Mouse (Mus musculus) cerebellum, adult (tissue): ENCODE data around the gene Pet100.
A peak's percentile ranks its signal among the peaks of the same experiment; 100 is the strongest.
"Not testable (repeated sequence)": the region's sequence is repeated elsewhere in the genome, so short reads cannot be mapped to it uniquely, and the experiment has no call there.

ENCODE experiments used
- ATAC-seq: cut with Nextera tagmentation; 2 replicates; pipeline ENCODE4 v1.9.2; 2017; ENCODE audit warnings: mild to moderate bottlenecking, moderate library complexity, mixed read lengths; ENCODE audit not compliant: insufficient number of reproducible peaks, low FRiP score, low TSS enrichment

Pet100 gene

DNA sequence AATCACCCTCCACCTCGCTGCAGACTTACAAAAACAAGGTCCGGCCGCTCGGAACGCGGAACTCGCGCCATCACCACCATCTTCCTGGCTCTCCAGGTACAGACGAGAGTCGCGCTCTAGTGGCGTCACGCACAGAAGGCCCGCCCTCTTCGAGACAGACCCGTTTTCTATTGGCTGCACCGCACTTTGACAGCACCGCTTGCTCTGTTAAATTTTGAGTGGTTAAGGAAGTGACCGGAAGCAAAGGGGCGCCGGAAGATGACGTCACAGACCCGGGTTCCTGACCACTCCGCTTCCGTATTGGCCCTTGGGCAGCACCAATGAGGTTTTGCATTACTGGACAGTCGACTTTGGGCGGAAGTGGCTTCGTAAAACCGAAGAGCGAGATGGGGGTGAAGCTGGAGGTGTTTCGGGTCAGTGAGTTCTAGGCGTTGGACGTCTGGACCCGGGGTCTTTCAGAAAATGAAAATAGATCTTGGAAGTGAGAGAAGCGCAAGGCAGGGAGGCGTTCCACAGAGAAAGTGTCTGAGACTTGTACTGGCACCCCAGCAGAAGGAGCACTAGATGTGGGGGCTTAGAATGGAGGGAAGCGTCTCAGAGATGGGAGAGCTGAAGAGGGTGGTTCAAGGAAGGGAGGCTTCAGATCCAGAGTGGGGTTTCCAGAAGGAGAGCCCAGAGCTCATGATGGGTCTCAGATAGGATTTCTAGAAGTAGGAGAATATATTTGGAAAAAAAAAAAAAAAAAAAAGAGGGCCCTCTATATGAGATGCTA, at the start of gene Pet100, which contains the start of gene Xab2:
TSS of gene Pet100 (plus strand) at position 350 of the 772 bp plus-strand sequence.
TSS of gene Xab2 (minus strand) at position 118 of the 772 bp plus-strand sequence.
- peak; percentile 92 for ATAC-seq

DNA sequence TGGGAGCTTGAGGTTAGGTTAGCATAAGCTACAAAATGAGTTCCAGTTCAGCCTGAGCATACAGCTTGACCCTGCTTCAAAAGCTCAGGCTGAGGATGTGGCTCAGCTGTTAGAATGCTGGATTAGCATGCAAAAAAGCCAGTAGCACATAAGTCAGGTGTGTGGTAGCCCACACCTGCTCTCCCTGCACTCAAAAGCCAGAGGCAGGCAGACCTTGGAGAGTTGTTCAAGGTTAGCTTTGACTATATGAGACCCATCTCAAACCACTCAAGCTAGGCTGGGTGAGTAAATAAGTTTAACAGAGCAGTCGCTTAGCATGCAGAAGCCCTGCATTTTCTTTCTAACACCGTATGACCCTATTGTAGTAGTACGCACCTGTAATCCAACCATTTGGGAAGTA, 46.8 kb upstream of the Pet100 start:
- ATAC-seq: no peak

DNA sequence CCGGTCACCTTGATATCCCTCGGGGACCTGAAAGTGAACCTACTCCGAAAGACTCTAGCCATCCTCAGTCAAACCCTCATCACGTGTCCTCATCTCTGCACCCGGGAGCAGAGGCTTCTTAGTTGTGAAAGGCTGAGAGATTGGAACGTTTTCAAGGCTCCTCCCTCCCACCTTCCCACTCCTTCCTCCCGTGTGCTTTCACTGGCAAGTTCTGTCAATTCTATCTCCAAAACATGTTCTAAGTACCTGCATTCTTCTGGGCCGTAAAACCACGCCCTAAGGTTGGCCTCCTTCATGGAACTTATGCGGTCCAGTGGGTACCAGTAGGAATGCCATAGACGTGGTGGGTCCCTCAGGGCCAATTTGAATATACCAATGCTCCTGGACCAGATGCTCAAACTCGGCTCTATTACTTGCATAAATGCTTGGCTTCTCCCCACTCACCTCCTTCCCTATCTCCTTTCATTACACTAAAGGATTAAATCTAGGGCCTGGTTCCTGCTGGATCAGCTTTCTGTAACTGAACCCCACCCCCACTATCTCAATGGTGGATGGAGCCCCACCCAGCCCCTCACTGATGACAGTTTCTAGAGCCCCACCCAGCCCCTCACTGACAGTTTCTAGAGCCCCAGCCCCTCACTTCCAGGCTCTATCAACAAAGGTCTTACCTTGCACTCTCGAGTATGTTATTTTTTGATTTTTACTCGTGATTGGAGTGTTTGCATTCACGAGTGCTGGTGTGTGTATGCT, 45.0 kb upstream of the Pet100 start:
- no peak for ATAC-seq

DNA sequence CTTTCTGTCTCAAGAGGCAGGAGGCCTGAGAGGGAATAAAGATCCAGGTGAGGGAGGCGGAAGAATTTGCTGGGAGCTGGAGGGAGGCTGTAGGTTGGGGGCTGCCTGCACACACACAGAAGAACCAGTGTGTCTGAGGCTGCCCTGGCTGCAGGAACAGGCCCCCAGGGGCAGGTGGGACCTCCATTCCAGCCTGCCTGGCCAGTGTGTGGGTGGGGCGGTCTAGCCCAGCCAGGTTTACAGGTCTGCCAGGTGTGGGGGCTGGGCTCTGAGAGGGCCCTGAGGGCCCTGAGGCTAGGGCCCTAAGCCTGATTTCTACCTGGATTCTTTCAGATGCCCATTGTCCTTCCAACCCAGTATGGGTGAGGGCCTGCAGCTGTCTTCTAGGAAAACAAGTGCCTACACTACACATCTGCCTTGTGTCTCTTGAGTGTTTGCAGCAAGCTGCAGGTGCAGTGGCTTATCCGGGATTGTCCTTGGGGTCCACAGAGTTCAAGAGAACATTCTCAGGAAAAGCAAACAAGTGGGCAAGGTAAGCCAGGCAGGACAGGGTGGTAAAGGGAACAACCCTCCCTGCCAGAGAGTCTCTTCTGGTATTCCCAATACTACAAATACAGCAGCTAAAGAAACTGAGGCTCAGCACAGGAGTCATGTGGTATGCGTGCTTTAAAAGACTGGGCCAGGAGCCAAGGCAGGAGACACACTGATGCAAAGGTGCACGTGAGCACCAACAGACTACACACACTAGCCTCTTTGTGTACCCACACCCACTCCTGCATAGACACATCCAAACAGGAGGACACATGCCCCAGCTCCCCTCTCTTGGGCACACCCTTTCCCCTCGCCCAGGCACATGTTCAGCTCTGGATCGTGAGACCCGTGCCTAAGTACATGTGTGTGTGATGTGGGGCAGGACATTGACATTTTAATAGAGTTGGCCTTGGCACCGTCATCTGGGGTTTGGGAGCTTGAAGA, 41.7 kb upstream of the Pet100 start:
- no peak for ATAC-seq

DNA sequence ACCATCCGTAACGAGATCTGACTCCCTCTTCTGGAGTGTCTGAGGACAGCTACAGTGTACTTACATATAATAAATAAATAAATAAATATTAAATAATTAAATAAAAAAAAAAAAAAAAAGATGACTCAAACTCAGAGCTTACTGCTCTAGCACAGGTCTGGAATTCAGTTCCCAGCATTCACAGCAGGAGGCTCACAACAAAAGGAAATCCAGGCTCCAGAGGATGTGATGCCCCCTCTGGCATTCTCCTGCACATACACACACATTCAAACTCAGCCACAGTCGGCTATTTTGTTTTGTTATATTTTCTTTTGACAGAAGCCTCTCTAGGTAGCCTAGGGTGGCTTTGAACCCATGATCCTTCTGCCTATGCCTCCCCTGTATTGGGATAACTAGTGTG, 39.4 kb upstream of the Pet100 start:
- not testable (repeated sequence) for ATAC-seq

DNA sequence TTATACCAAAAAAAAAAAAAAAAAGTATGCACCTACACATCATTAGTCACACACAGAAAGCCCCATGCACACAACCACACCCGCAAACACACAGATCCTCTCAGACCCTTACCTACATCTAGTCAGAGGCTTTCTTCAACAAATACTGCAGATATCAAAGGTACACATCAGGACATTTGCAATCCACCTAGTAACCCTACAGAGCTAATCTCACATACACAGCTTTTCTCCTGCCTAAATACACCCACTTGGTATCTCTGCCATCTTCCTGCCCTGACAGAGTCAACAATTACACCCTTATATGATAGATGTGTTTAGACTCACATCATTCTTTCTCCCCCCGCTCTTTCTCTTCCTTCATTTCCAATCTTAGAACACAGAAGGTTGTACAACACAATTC, 34.9 kb upstream of the Pet100 start:
- no peak for ATAC-seq

DNA sequence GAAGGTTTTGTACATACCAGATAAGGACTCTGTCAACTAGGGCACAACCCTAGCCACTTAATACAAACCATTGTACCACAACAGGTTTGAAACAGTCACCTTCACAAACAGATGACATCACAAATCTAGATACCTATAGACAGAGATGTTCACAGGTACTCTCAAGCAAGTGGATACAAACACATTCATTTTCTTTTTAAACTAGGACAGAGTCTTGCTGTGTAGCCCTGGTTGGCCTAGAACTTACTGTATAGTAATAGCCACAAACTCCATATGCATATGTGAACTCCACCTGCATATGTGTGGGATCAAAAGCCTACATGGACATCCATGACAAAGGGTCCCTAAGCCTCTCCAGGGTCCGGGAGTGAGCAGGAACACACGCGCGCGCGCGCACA, 34.4 kb upstream of the Pet100 start, which contains the start of gene Camsap3:
TSS of gene Camsap3 (plus strand) at position 301 of the 398 bp plus-strand sequence.
- ATAC-seq: no peak

DNA sequence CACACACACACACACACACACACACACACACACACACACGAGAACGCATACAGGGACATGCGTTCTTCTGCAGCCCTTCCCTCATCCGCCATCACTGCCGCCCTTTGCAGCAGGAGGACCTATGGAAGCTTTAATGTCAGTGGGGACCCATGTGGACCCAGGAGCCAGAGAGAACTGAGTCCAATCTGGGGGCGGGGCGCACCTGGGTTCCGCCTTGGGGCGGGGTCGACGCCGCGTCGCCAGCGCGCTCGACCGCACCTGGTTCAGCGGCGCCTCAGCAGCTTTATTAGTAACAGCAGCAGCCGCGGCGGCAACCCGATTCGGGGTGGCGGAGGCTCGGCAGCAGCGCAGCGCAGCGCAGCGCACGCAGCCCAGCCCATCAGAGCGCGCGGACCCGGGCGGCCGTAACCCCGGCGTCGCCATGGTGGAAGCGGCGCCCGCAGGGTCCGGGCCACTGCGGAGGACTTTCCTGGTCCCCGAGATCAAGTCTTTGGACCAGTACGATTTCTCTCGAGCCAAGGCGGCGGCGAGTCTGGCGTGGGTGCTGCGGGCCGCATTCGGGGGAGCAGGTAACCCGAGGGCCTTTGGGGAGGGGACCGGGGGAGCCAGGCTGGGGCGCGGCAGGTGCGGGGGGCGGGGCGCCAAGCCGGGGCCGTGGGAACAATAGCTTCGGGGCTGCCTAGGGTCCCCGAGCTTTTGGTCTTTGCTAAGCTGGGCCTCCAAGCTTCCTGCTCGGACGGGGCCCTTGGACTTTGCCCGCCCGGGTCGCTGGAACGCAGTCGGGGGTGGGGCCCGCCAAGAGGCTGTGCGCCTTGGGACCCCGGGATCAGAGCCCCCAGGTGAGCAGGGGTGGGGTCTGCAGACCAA, 33.7 kb upstream of the Pet100 start:
- peak; percentile 63 for ATAC-seq

DNA sequence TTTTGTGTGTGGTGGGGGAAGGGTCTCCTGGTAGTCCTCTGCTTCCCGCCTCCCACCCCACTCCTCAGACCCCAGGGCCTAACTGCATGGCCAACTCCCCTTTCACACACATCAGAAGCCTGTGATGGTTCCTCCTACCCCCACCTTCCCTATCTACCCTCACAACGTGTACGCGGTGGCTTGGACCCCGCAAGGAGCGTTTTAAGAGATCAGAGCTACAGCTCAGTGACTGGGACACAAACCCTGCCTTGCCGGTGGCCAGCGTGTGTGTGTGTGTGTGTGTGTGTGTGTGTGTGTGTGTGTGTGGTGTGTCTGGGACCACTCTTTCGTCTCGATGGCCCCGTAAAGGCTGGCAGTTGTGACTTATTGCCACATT, 33.1 kb upstream of the Pet100 start:
- 0 out of 2 replicates have a peak, but pooled peaks have one; percentile 13 for ATAC-seq

DNA sequence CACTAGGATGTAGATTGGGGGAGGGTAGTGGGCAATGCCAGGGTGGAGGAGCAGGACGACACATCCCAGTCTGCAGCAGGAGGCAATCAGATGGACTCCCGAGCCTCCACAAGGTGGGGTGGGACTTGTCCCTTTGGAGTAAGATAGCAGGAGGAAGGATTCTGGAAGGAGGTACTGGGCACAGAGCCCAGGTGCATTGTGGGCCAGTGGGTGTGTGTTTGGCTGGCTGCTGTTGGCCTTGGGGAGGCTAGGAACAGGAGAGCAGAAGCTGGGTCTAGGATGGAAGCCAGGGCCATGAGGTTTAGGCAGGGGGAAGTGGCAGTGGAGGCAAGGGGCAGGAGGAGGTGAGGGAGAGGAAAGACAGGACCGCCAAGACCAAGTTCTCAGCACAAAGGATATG, 27.9 kb upstream of the Pet100 start:
- peak; percentile 18; the same call in 1 of the 2 replicates for ATAC-seq

DNA sequence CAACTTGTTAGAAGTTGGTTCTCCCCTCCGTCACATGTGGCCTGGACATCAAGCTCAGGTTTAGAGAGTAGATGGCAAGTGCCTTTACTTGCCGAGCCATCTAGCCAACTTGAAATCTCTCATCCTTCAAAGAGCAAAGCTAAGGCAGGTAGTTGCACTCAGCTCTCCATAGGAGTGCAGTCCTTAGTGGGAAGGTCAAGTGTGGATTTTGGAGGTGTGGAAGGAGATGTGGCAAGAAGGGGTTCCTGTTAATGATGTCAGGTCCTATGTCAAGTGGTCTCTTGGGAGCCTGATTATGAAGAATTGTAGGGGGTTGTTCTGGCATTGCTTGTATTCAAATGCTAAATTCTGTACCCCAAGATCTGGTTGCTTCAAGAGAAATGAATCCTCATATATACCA, 26.9 kb upstream of the Pet100 start:
- ATAC-seq: no peak

DNA sequence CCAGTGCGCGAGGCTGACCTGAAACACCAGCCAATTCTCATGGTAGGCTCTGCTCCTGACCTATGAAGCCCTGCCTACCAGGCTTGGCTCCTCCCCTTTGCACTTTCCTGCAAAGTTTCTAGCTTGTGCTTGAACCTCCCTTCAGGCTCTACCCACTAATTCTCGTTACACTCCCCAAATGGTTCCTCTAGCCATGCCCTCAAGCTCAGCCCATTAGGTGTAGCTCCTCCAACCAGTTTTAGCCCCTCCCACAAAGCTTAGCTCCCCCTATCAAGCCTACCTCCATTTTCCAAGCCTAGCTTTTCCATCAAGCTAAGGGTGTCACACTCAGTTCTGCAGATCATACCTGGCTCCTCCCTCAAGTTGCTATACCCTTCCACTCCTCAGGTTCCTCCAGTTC, 23.3 kb upstream of the Pet100 start:
- no peak for ATAC-seq

DNA sequence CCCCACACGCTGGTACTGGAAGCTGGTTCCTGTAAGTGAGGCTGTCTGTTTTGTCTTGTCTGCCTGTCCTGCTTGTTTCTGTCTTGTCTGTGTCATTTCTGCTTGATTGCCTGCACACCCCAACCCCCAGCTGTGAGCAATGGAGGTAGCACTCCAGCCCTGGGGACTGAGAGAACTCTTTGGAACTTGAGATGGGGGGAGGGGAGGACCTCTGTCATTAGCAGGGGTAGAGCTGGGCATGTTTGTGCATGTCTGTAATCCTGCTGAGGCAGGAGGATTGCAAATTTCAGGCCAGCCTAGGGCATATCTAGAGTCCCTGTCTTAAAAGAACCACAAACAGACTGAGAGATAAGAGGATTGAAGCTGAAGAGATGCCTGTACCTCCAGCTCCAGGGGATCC, 22.1 kb upstream of the Pet100 start:
- no peak for ATAC-seq

DNA sequence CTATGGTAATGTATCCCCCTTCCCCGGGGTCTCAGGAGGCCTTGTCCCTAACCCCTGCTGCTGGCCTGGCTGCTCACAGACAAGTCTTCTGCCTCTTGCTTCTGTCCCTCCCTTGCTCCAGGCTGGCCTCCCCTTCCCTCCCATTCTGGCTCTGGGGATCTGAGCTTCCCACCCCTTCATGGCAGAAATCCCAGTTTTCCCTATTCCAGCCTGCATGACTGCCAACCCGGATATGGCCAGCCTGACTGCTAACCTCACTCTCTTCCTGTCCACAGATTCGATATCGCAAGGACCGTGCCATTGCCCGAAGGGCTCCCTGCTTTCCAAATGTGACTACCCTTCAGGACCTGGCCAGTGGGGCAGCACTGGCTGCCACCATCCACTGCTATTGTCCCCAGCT, 20.9 kb upstream of the Pet100 start:
- no peak for ATAC-seq

DNA sequence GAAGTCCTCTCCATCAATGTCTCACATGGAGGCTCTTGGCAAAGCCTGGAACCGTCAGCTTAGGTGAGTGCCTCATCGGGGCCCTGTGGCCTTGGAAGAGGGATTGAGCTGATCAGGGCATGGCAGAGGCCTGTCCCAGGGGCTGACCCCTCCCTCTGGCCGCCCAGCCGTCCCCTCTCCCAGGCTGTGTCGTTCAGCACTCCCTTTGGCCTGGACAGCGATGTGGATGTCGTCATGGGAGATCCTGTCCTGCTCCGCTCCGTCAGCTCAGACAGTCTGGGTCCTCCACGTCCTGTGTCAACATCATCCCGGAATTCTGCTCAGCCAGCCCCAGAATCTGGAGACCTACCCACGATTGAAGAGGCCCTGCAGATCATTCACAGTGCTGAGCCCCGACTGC, 17.9 kb upstream of the Pet100 start:
- ATAC-seq: no peak

DNA sequence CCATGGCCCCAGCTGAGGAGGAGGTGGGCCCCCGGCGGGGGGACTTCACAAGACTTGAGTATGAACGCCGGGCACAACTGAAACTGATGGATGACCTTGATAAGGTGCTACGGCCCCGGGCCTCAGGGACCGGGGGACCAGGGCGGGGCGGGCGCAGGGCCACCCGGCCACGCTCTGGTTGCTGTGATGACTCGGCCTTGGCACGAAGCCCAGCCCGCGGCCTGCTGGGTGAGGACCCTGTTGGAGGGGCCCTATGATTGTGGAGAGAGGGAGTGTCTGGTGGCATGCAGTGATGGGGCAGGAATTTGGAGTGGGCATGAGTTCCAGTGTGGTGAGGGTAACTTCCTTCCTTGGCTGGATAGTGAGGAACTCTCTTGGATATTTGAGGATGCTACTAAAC, 14.8 kb upstream of the Pet100 start:
- no peak for ATAC-seq

DNA sequence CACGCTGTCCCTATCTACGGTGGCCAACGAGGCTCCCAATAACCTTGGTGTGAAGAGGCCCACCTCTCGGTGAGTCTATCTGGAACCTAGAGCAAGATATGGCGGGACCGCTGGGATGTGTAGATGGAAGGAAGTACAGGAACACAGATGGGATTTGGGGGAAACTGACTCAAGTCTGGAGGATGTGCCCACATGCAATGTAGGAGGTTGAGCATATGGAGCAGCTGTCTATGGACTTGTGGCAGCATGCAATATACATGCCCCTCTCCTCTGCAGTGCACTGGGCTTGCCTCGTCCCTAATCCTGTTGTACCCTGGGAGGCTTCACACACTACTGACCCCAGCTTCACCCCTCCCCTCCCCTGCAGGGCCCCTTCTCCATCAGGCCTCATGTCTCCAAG, 13.5 kb upstream of the Pet100 start:
- no peak for ATAC-seq

DNA sequence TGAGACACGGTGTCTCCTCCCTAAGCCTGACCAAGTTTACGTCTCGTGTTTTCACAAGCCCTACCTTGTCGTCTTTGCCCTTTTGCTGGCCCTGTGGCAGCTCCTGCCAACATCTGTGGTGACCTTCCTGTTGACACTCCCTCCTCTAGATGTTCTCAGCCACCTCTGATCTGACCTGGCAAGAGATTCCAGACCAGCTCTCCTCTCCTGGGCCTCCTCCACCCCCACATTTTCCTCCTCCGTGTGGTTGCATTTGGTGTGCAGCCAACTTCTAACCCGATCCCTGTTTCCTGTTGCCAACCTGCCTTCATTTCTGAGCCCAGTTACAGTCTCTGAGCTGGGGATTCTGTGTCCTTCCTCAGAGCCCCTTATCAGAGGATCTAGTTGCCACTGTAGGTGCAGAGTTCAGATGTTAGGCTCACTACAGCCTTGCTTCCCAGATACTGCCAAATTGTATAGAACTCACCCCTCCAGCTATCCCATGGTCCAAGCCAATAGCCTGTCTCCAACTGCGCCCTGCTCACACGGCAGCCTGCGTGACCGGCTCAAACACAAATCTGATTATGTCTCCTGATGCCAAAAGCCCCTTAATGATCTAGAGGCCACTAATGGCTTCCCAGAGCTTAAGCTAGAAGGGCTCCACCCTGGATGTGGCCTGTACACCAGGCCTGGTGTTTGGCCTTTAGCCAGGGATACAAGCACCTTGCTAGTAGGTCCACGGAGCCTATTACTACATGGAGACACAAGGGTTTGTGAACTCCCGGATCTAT, 12.1 kb upstream of the Pet100 start:
- ATAC-seq: no peak

DNA sequence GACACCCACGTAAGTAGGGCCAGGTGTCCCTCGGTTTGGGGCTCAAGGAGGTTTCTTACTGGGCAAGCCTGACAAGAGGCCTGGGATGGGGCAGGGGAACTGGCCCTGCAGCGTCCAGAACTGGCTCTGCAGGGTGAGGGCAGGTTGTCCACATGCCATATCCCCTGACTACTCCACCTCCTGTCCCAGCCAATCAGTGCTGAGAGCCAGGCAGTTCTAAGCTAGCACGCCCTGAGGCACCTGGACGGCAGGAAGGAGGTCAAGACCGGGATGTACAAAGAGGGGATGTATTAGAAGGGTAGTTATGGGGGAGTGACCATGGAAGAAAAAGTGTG, 11.6 kb upstream of the Pet100 start:
- no peak for ATAC-seq
